Mouse (Mus musculus): ENCODE results near the gene Safb. TPM values are rescaled to one million over a fixed set of nuclear protein-coding genes. Genes with fewer than 3 reads are reported as not detected.

Gene Safb
- polyA plus RNA-seq, 1 experiment from 2014 or later, result 119 TPM

DNA sequence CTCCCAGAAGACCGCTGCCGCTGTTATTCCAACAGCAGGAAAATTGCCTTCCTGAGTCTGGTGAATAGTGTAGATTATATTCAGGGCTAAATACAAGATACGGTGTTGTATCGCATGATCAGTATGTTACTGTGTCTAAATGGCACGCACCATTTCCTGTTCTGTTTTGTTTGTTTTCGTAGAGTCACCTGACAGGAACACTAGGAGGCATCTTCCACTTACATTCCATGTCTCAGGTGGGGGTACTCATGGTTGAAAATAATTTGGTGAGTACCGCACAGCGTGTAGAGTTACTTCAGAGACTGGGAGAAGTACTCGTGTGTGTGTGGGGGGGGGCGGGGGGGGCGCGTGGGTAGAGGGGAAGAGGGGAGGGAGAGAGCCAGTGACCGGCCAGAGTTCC, 62.9 kb downstream of the Safb start:
- Histone ChIP-seq H3K27ac (no peak overlapping the region), H3K9me3 (no peaks in the 10 kb centered on the region), H3K4me3 (no peak overlapping the region), H3K27me3 (ENCODE audit: insufficient read depth, poor library complexity, severe bottlenecking) (0 out of 2 replicates have a peak, but pooled peaks cover 3% of the 10 kb centered on the region), H3K4me1 (replicated peaks) (0 out of 2 replicates have a peak, but pooled peaks cover 4% of the 10 kb centered on the region), H3K36me3 (no peaks in the 10 kb centered on the region)
- 68% methylated on average over 12 of the region's 13 CpGs for WGBS
- no peak for DNase-seq (ENCODE audit: low spot score)

DNA sequence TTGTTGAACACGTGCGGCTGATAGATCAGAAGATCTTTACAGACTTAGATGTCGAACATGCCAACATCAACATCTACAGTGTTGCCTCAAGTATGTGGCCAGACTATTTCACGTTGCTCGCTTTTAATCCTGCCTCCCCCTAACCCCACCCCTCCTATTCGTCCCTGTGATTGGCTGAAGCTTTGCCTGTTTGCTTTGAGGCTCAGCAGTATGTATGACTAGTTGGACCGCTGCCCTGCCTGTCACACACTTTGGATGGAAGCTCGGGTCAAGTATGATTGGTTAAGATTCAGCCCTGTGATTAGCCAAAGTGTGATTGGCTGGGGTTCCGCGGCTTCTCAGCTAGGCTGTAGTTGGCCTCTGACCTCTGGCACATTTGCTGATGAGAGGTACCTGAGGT, 67.2 kb downstream of the Safb start:
- Histone ChIP-seq H3K27me3 (ENCODE audit: insufficient read depth, poor library complexity, severe bottlenecking) (0 out of 2 replicates have a peak, but pooled peaks cover 3% of the 10 kb centered on the region), H3K4me3 (no peak overlapping the region), H3K27ac (no peak overlapping the region), H3K9me3 (no peaks in the 10 kb centered on the region), H3K36me3 (no peaks in the 10 kb centered on the region), H3K4me1 (replicated peaks) (0 out of 2 replicates have a peak, but pooled peaks cover 4% of the 10 kb centered on the region)
- WGBS, result 41% methylated on average over 10 of the region's 10 CpGs
- no peak for DNase-seq (ENCODE audit: low spot score)

DNA sequence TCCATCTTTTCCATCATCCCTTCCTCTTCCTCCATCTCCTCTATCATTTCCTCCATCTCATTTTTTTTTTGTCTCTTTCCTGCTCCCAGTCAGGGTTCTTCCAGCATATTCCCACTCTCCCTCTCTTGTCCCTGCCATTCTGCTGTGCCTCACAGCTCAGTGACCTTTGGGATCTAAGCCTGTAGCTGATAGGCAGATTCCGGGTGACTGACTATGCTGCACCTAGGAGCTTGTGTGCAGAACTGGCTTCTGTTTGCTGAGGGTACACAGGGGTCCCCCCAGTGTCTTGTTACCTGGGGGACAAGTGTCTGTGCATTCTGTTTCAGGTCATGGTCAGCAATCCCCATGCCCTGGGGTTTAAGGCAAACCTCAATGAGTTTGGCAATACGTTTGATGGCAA, 70.1 kb downstream of the Safb start:
- H3K27me3 ChIP-seq (ENCODE audit: insufficient read depth, poor library complexity, severe bottlenecking), result no peaks in the 10 kb centered on the region
- WGBS, result 80% methylated on average over 2 of the region's 2 CpGs
- DNase-seq (ENCODE audit: low spot score), result no peak
- no peaks in the 10 kb centered on the region for H3K4me1 ChIP-seq (replicated peaks)
- no peak overlapping the region for H3K27ac ChIP-seq
- no peak overlapping the region for H3K4me3 ChIP-seq
- H3K9me3 ChIP-seq, result no peaks in the 10 kb centered on the region
- no peaks in the 10 kb centered on the region for H3K36me3 ChIP-seq

DNA sequence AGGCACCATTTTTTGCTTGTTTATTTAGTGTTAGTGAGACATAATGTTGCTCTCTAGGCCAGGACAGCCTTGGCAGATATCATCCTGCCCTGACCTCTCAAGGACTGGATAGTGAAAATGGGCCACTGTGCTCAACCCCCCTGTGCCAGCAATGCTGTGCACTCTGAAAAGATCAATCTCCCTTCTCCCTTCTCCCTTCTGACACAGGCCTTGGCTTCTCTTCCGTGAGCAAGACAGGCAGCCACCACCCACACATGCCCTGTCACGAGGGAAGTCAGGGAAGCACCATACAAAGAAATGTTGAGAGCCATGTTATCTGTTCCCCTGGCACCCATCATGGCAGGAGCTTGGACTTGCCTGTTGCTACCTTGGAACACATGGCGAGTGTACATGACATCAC, 70.7 kb downstream of the Safb start:
- H3K4me3 ChIP-seq, result no peak overlapping the region
- H3K9me3 ChIP-seq, result no peaks in the 10 kb centered on the region
- H3K27me3 ChIP-seq (ENCODE audit: insufficient read depth, poor library complexity, severe bottlenecking), result no peaks in the 10 kb centered on the region
- peaks cover 2% of the 10 kb centered on the region for H3K4me1 ChIP-seq (replicated peaks)
- DNase-seq (ENCODE audit: low spot score), result no peak
- 83% methylated on average over 3 of the region's 3 CpGs for WGBS
- H3K36me3 ChIP-seq, result no peaks in the 10 kb centered on the region
- H3K27ac ChIP-seq, result no peak overlapping the region

Other genes with a start within 250 kb of the Safb start
- gene Ptprs, start 108.3 kb upstream of the Safb start, polyA plus RNA-seq (2016; fragmentation: Nextera tagmentation; extraction: Ambion mirVana), result 109 and 172 TPM in 2 replicates
- gene Znrf4, start 72.4 kb upstream of the Safb start, polyA plus RNA-seq (2016; fragmentation: Nextera tagmentation; extraction: Ambion mirVana), result not detected in 2 replicates
- 0.30 and 0.92 TPM in 2 replicates for gene Gm20219, start 30.4 kb upstream of the Safb start, polyA plus RNA-seq (2016; fragmentation: Nextera tagmentation; extraction: Ambion mirVana)
- gene Safb2, start 240 bp upstream of the Safb start, polyA plus RNA-seq (2016; fragmentation: Nextera tagmentation; extraction: Ambion mirVana), result 83.6 and 98.7 TPM in 2 replicates
- 197 and 220 TPM in 2 replicates for gene 2410015M20Rik, start 24.9 kb downstream of the Safb start, polyA plus RNA-seq (2016; fragmentation: Nextera tagmentation; extraction: Ambion mirVana)
- 1,369 and 1,471 TPM in 2 replicates for gene Rpl36, start 28.6 kb downstream of the Safb start, polyA plus RNA-seq (2016; fragmentation: Nextera tagmentation; extraction: Ambion mirVana)
- 52.9 and 54.6 TPM in 2 replicates for gene Lonp1, start 42.1 kb downstream of the Safb start, polyA plus RNA-seq (2016; fragmentation: Nextera tagmentation; extraction: Ambion mirVana)
- 0.66 and 0.95 TPM in 2 replicates for gene Catsperd, start 43.3 kb downstream of the Safb start, polyA plus RNA-seq (2016; fragmentation: Nextera tagmentation; extraction: Ambion mirVana)
- 130 and 139 TPM in 2 replicates for gene Ranbp3, start 88.5 kb downstream of the Safb start, polyA plus RNA-seq (2016; fragmentation: Nextera tagmentation; extraction: Ambion mirVana)
- gene Ndufa11, start 132.9 kb downstream of the Safb start, polyA plus RNA-seq (2016; fragmentation: Nextera tagmentation; extraction: Ambion mirVana), result 398 and 446 TPM in 2 replicates
- 12.7 and 18.6 TPM in 2 replicates for gene Vmac, start 133.2 kb downstream of the Safb start, polyA plus RNA-seq (2016; fragmentation: Nextera tagmentation; extraction: Ambion mirVana)
- gene Nrtn, start 172.7 kb downstream of the Safb start, polyA plus RNA-seq (2016; fragmentation: Nextera tagmentation; extraction: Ambion mirVana), result 4.4 and 5.1 TPM in 2 replicates
- gene Dus3l, start 179.9 kb downstream of the Safb start, polyA plus RNA-seq (2016; fragmentation: Nextera tagmentation; extraction: Ambion mirVana), result 44.1 and 47.6 TPM in 2 replicates
- 1.3 TPM in 2 replicates for gene Prr22, start 185.4 kb downstream of the Safb start, polyA plus RNA-seq (2016; fragmentation: Nextera tagmentation; extraction: Ambion mirVana)
- gene Rfx2, start 246.2 kb downstream of the Safb start, polyA plus RNA-seq (2016; fragmentation: Nextera tagmentation; extraction: Ambion mirVana), result 10.9 and 13.8 TPM in 2 replicates

All from hindbrain, embryonic 10.5 days (tissue).